Mouse (Mus musculus) left cerebral cortex, postnatal 4 days (tissue): ENCODE results near the gene Rpl9-ps1. TPM values are rescaled to one million over a fixed set of nuclear protein-coding genes. Genes with fewer than 3 reads are reported as not detected.

Experiments used
- DNase-seq: peaks from one replicate; pipeline ENCODE4 v3.0.0-alpha.2; 2022
- intact Hi-C: fragments of 180-260 bp; cut with DNase I; formaldehyde crosslinking; loops from one replicate; pipeline ENCODE4 v1.15.1; 2025
- total RNA-seq, 2 experiments: library from RNA; stranded (reverse); gene quantifications; 2 replicates each; pipeline ENCODE4 v1.2.3; 2021

The Rpl9-ps1 gene
- total RNA-seq, 2 experiments from 2014 or later: not detected

- intact Hi-C loops: no loop called here
- no peak for DNase-seq
Observed at GRCm38 (mm10) chr11:83628808-83629207, 16.6 kb downstream of the Rpl9-ps1 start.

DNA sequence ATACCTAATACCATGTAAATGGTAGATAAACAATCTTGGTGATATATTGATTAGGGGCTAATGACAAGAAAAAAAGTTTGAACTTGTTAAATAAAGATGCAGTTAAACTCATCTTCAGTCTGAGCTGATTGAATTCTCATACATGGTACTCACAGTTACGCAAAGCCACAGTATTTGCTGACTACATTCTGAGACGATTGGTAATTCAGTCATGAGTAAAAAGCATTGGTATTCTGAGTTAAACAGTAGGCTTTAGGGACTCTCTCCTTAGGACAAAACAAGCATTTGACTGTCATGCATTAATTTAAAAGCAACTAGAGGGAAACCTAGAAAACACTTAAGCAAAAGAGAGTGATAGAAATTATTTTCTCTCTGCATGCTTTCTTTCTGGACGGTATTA lies 21.8 kb downstream of the Rpl9-ps1 start:
- DNase-seq: no peak
- intact Hi-C loops: no loop called here

DNA sequence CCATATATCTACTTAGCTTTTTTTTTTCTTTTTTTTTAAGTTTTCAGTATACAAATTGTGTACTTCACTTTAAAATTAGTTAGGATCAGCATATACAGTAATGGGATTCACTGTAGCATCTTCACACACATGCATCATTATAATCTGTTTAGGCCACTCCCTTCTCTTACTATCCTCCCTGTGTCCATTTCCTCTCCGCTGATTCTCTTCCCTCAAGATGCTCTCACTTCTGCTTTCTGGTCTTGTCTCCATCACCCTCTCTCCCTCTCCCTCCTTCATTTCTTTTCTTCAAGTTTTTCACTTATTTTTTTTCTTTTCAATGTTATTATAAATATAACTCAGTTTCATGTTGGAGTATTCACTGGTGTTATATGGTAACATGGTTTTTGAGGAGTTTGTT lies 26.4 kb downstream of the Rpl9-ps1 start:
- intact Hi-C loops: no loop called here
- DNase-seq: no peak

GRCm38 (mm10) chr11:83618238-83618637 lies 27.2 kb downstream of the Rpl9-ps1 start:
- intact Hi-C loops: no loop called here
- no peak for DNase-seq

- no peak for DNase-seq
- intact Hi-C loops: no loop called here
Observed at GRCm38 (mm10) chr11:83616586-83616985, 28.8 kb downstream of the Rpl9-ps1 start.

- no peak for DNase-seq
- intact Hi-C loops: no loop called here
Observed at GRCm38 (mm10) chr11:83610900-83611299, 34.5 kb downstream of the Rpl9-ps1 start.

GRCm38 (mm10) chr11:83606396-83606795 lies 39.0 kb downstream of the Rpl9-ps1 start:
- DNase-seq: no peak
- intact Hi-C loops: no loop called here

DNA sequence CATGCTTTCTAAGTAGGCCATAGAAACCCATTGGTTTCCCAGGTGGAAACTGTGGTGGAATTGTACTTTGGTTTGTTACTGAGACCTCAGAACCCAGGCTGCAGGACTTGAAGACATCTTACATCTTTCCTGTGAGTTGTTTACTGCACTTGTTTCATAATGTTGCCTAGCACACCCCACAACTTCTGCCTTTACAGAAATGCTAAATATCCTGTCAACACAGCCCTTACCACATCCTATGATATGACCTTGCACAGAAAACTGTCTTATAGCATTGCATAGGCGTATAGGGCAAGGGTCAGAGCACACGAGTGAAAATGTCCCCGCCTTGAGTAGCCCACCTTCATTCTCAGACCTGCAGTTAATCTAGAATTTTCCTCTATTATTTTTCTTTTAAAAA lies 39.9 kb downstream of the Rpl9-ps1 start:
- no peak for DNase-seq
- intact Hi-C loops: no loop called here

GRCm38 (mm10) chr11:83604698-83605097 lies 40.7 kb downstream of the Rpl9-ps1 start:
- intact Hi-C loops: no loop called here
- DNase-seq: no peak

DNA sequence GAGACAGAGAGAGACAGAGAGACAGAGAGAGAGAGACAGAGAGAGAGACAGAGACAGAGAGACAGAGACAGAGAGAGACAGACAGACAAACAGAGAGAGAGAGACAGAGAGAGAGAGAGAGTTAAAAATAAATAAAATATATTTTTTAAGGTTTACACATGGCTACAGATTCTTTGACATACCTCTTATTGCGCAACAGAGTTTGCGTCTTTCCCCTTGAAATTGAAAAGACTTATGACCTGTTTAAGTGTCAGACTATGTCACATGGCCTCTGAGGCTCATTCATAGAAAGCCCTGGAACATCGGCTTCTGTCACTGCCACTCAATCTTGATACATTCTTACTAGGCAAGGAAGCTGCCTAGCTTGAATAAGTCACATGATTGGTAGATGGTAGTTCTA lies 42.0 kb downstream of the Rpl9-ps1 start:
- DNase-seq: no peak
- intact Hi-C loops: no loop called here

- intact Hi-C loops: no loop called here
- no peak for DNase-seq
Observed at GRCm38 (mm10) chr11:83600576-83600975, 44.8 kb downstream of the Rpl9-ps1 start.

DNA sequence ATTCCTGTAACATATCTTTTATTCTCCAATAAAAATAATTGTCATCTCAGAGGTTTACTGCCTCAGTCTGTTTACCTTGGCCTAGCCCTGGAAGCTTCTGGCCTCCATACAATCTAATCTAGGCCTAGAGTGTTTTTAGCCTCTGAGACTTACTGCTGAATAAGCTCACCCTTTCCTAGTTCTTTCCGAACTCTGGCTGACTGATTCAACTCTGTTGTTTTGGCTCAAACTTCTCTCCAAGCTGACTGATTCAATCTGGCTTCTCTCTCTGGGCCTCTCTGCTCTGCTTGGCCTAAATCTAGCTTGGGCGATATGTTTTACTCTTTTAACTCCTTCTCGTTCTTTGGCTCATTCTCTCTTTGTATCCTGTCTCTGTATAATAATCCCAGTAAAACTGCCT lies 46.4 kb downstream of the Rpl9-ps1 start:
- no peak for DNase-seq

DNA sequence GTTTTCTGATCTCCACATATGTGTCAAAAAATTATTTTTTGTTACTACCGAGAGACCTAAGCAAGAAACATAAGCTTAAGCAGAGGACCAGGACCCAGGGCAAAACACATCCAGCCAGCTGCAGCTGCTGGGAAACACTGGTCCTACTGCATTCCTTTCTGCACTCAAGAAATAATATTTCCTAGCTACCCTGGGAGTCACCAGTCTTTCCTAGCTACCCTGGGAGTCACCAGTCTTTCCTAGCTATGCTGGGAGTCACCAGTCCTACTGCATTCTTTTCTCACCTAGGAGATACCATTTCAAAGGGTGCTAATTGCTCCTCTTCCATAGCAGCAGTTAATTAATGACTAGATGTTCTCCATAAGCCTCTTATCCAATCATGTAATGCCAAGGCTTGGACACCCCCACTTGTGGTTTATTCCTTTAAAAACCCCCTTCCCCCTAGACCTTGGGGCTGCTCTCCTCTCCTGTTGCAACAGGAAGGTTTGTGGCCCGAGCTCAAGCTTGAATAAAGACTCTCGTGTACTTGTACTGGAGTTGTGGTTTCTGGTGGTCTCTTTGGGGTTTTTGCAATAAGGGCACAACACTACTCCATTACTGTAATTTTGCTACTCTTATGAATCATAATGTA lies 47.1 kb downstream of the Rpl9-ps1 start:
- DNase-seq: no peak
- intact Hi-C loops: no loop called here

More for the DNA sequence above, 46.4 kb downstream of the Rpl9-ps1 start:
- intact Hi-C loops: no loop called here

DNA sequence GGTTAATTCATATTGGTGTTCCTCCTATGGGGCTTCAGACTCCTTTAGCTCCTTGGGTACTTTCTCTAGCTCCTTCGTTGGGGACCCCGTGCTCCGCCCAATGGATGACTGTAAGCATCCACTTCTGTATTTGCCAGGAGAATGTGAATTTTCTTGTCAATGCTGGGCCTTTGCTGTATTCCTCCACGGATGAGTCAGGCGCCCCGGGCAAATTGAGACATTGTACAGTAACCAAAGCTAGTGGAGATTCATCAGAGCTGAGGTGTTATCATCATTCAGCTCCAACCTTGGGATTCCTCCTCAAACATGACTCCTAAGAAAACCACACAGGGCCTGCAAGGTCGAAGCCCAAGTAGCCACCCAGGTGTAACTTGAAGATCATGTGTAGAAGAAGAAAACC lies 47.6 kb downstream of the Rpl9-ps1 start:
- intact Hi-C loops: no loop called here
- no peak for DNase-seq

DNA sequence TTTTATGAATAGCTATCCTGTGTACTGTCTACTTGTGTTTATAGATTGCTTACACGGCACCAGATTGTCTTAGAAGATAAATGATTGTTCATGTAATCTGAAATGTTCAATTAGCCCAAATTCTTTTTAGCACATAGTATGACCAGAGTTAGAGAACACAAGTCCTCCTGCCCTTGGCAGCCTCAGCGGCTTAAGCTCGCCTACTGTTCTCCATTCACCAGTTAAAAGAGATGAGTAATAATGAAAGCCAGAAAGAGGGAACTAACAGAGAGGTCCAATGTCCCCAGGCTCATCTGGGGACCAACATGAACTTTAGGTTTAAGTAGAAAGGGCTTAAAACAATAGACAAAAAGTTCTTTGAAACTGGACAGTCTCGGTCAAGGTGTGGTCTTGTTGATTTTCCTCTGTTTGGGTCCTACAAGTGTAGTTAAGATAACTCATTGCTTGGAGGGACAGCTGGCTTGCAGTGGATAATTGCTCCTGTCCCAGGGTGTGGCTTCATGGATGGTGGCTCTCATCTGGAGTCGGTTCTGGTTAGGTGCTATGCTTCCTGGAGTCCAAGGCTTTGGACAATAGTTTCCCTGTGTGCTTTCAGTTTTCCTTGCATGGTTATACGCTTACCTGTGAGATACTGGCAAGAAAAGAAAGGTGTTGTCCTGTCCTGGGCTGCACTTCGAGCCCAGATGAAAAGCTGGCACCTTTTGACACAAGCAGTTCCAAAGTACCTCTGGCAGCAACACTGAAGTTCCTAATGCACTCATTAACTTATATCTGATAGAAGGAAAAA lies 49.6 kb downstream of the Rpl9-ps1 start:
- DNase-seq: no peak
- intact Hi-C loops: no loop called here

Other genes starting within 250 kb of the Rpl9-ps1 start
- gene Rasl10b, start 236.5 kb downstream of the Rpl9-ps1 start, total RNA-seq: 100 to 1,000 TPM; 121 to 122 TPM
- gene Gas2l2, start 216.2 kb downstream of the Rpl9-ps1 start, total RNA-seq: under 1 TPM; 0.48 to 0.74 TPM
- under 1 TPM in 1 of 2 experiments, not detected in 1; 0.50 TPM for gene 1700020L24Rik, start 207.9 kb downstream of the Rpl9-ps1 start, total RNA-seq
- 1 to 10 TPM; 4.3 to 5.1 TPM for gene Mmp28, start 182.6 kb downstream of the Rpl9-ps1 start, total RNA-seq
- gene Taf15, start 172.5 kb downstream of the Rpl9-ps1 start, total RNA-seq: 10 to 100 TPM; 88.1 to 90.1 TPM
- gene Heatr9, start 123.4 kb downstream of the Rpl9-ps1 start, total RNA-seq: not detected
- gene Ccl5, start 115.1 kb downstream of the Rpl9-ps1 start, total RNA-seq: not detected
- gene Ccl9, start 67.0 kb downstream of the Rpl9-ps1 start, total RNA-seq: 1 to 10 TPM; 1.3 to 2.0 TPM
- gene Ccl6, start 52.5 kb downstream of the Rpl9-ps1 start, total RNA-seq: 1 to 10 TPM; 1.4 to 1.6 TPM
- gene Ccl3, start 3.7 kb upstream of the Rpl9-ps1 start, total RNA-seq: under 1 TPM in 1 of 2 experiments, not detected in 1; 0.64 TPM
- gene Ccl4, start 17.0 kb upstream of the Rpl9-ps1 start, total RNA-seq: not detected
- gene Wfdc17, start 58.4 kb upstream of the Rpl9-ps1 start, total RNA-seq: not detected
- gene Wfdc18, start 63.4 kb upstream of the Rpl9-ps1 start, total RNA-seq: not detected
- not detected for gene Wfdc21, start 101.3 kb upstream of the Rpl9-ps1 start, total RNA-seq
- 10 to 100 TPM; 27.3 to 28.3 TPM for gene Heatr6, start 108.1 kb upstream of the Rpl9-ps1 start, total RNA-seq
- not detected for gene Hnf1b, start 204.4 kb upstream of the Rpl9-ps1 start, total RNA-seq